Mouse (Mus musculus): ENCODE results near the gene 2310050C09Rik. TPM values are rescaled to one million over a fixed set of nuclear protein-coding genes. Genes with fewer than 3 reads are reported as not detected.

The 2310050C09Rik gene
- polyA plus RNA-seq, 1 experiment from 2014 or later = not detected

Other genes starting within 250 kb of the 2310050C09Rik start
- gene Lce6a, start 248.6 kb downstream of the 2310050C09Rik start, polyA plus RNA-seq (2015; fragmentation: Nextera tagmentation; extraction: Ambion mirVana) = not detected in 2 replicates
- not detected in 2 replicates for gene Lce1a1, start 221.9 kb downstream of the 2310050C09Rik start, polyA plus RNA-seq (2015; fragmentation: Nextera tagmentation; extraction: Ambion mirVana)
- gene Lce1b, start 213.3 kb downstream of the 2310050C09Rik start, polyA plus RNA-seq (2015; fragmentation: Nextera tagmentation; extraction: Ambion mirVana) = not detected in 2 replicates
- not detected in 2 replicates for gene Lce1a2, start 199.9 kb downstream of the 2310050C09Rik start, polyA plus RNA-seq (2015; fragmentation: Nextera tagmentation; extraction: Ambion mirVana)
- not detected in 2 replicates for gene Lce1c, start 191.0 kb downstream of the 2310050C09Rik start, polyA plus RNA-seq (2015; fragmentation: Nextera tagmentation; extraction: Ambion mirVana)
- not detected in 2 replicates for gene Lce1d, start 183.0 kb downstream of the 2310050C09Rik start, polyA plus RNA-seq (2015; fragmentation: Nextera tagmentation; extraction: Ambion mirVana)
- not detected in 2 replicates for gene Lce1e, start 161.1 kb downstream of the 2310050C09Rik start, polyA plus RNA-seq (2015; fragmentation: Nextera tagmentation; extraction: Ambion mirVana)
- not detected in 2 replicates for gene Lce1f, start 149.9 kb downstream of the 2310050C09Rik start, polyA plus RNA-seq (2015; fragmentation: Nextera tagmentation; extraction: Ambion mirVana)
- gene Gm38119, start 131.1 kb downstream of the 2310050C09Rik start, polyA plus RNA-seq (2015; fragmentation: Nextera tagmentation; extraction: Ambion mirVana) = not detected in 2 replicates
- not detected in 2 replicates for gene Lce1g, start 117.9 kb downstream of the 2310050C09Rik start, polyA plus RNA-seq (2015; fragmentation: Nextera tagmentation; extraction: Ambion mirVana)
- gene Lce1h, start 105.2 kb downstream of the 2310050C09Rik start, polyA plus RNA-seq (2015; fragmentation: Nextera tagmentation; extraction: Ambion mirVana) = not detected in 2 replicates
- not detected in 2 replicates for gene Lce1i, start 91.3 kb downstream of the 2310050C09Rik start, polyA plus RNA-seq (2015; fragmentation: Nextera tagmentation; extraction: Ambion mirVana)
- gene Lce1j, start 79.7 kb downstream of the 2310050C09Rik start, polyA plus RNA-seq (2015; fragmentation: Nextera tagmentation; extraction: Ambion mirVana) = not detected in 2 replicates
- not detected in 2 replicates for gene Lce1k, start 62.3 kb downstream of the 2310050C09Rik start, polyA plus RNA-seq (2015; fragmentation: Nextera tagmentation; extraction: Ambion mirVana)
- gene Kprp, start 43.0 kb downstream of the 2310050C09Rik start, polyA plus RNA-seq (2015; fragmentation: Nextera tagmentation; extraction: Ambion mirVana) = not detected in 2 replicates
- not detected in 2 replicates for gene Lce1l, start 18.9 kb downstream of the 2310050C09Rik start, polyA plus RNA-seq (2015; fragmentation: Nextera tagmentation; extraction: Ambion mirVana)
- gene Lce3a, start 56.0 kb upstream of the 2310050C09Rik start, polyA plus RNA-seq (2015; fragmentation: Nextera tagmentation; extraction: Ambion mirVana) = not detected in 2 replicates
- not detected in 2 replicates for gene Lce3b, start 62.8 kb upstream of the 2310050C09Rik start, polyA plus RNA-seq (2015; fragmentation: Nextera tagmentation; extraction: Ambion mirVana)
- not detected in 2 replicates for gene Lce3c, start 74.3 kb upstream of the 2310050C09Rik start, polyA plus RNA-seq (2015; fragmentation: Nextera tagmentation; extraction: Ambion mirVana)
- gene Lce3d, start 87.2 kb upstream of the 2310050C09Rik start, polyA plus RNA-seq (2015; fragmentation: Nextera tagmentation; extraction: Ambion mirVana) = not detected in 2 replicates
- gene Lce3e, start 96.8 kb upstream of the 2310050C09Rik start, polyA plus RNA-seq (2015; fragmentation: Nextera tagmentation; extraction: Ambion mirVana) = not detected in 2 replicates
- not detected in 2 replicates for gene Lce3f, start 122.0 kb upstream of the 2310050C09Rik start, polyA plus RNA-seq (2015; fragmentation: Nextera tagmentation; extraction: Ambion mirVana)
- gene Crct1, start 145.5 kb upstream of the 2310050C09Rik start, polyA plus RNA-seq (2015; fragmentation: Nextera tagmentation; extraction: Ambion mirVana) = 0.27 TPM in 1 of 2 replicates, not detected in the other
- not detected in 2 replicates for gene Lce1m, start 148.8 kb upstream of the 2310050C09Rik start, polyA plus RNA-seq (2015; fragmentation: Nextera tagmentation; extraction: Ambion mirVana)
- not detected in 2 replicates for gene Gm4858, start 198.6 kb upstream of the 2310050C09Rik start, polyA plus RNA-seq (2015; fragmentation: Nextera tagmentation; extraction: Ambion mirVana)